Mouse (Mus musculus) kidney, adult 2 months (tissue): ENCODE data around the gene Ccl22.

Experiments
- CTCF ChIP-seq: fragments of 200-500 bp; conservative IDR thresholded peaks from 2 replicates; pipeline ENCODE4 v1.5.1; 2011; ENCODE audit warnings: low read depth, mild to moderate bottlenecking, control low read depth, low read length, moderate library complexity, mixed read lengths; ENCODE audit not compliant: insufficient read depth, insufficient read length
- POLR2A ChIP-seq: fragments of 200-500 bp; IDR thresholded peaks from one replicate; pipeline ENCODE4 v1.6.1; 2011; ENCODE audit warnings: low read depth, low read length, control low read depth

DNA sequence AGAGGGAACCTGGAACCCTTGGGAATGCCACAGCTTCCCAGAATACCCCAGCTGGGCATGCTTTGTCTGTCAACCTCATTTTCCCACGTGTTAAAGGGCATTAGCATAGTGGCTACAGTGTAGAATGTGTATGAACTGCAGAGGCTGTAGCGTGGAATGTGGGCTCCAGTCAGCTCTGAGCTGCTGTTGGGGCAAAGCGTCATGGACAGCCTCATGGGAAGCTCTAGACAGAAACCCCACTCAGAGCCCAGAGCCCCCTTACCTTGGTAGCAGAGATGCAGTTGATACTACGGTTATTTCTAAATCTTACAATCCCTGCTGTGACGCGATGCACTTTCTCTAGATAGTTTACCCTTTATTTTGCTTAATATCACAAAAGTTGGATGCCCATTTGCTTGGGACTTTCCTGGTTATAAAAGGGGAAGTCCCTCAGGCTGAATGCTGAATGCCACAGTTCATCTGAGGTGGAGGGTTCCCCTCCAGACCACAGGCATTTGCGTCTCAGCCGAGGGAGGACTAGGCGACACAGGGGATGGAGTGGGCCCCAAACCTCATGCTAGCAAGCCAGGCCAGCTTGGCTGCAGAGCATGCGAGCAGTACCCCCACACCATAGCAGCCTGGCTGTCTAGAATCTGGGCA, 33.6 kb downstream of the Ccl22 start:
- TF ChIP-seq CTCF: no peak
- TF ChIP-seq POLR2A: no peak
